Mouse (Mus musculus) WW6 (cell line): ENCODE results near the gene Clec2e.
"Not testable (repeated sequence)": the region's sequence is repeated elsewhere in the genome, so short reads cannot be mapped to it uniquely, and the experiment has no call there.

ENCODE experiments used
- DNase-seq: peaks from one replicate; pipeline ENCODE4 v3.0.0-alpha.2; 2013; ENCODE audit warnings: low read depth, low spot score

The Clec2e gene

DNA sequence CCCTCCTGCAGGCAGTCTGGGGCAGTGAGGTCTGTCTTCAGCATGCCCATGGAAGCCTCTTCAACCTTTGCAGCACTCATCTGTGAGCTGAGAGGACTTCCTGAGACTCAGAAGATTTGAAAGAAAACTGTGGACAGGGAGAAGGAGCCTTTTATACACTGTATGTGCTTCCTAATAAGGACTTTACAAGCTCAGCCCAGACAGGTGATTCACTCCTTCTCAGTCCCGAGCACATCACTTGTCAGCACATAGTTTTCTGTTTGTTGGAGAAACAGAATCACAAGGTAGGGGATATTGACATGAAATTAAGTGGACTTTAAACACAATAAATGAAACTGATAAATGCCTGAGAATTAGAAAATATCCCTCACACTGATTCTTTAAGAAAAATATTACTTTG lies at the start of gene Clec2e:
Clec2e (minus strand) TSS at position 120 of the 400 bp plus-strand sequence.
- DNase-seq: not testable (repeated sequence)

DNA sequence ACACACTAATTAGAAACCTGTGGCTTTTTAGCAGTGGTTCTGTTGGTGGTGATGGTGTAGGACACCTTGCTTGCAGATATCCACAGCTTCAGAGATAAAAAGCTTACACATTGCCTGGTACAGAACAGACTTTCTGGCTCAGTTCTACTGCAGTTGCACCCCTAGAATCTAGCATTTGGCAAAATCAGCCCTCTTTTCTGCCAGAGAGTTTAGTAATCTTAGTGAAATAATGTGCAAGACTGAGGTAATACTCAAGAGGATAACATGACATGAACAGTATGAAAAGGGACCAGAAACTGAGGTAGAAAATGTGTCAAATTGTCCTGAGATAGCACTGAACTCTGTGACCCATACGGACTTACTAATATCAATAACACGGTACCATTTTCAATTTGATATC lies 46.1 kb upstream of the Clec2e start:
- DNase-seq: no peak

DNA sequence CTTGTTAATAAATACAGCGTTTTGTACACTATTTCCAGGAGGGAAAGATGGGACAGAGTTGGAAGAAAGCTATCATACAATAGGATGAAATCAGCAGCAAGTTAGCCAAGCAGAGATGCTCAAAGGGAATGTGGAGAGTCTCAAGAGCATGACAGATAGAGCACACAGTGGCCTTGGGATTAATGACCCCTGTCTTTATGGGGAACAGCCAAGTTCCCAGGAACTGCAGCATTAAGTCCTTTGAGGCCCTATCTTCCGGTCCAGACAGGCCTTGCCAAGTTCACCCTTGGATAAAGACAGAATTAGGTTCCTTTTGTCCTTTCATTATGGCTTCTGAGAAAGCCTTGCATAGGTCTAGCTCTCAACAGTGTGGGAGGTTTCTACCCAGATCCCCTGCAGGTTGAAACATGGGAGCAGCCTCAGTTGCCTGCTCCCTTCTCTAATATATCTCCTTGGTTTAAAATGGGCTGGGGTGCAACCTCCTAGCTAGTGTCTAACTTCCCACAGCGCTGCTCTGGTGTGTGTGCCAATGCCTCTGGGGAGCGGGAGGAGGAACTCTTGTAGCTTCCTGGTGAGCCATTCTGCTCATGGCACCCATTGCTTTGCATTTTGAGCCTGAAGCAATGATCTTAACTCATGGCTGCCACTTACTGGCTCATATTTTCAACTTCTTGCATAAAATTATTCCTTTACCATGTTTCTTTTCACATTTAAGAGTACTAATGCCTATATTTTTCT lies 32.1 kb upstream of the Clec2e start:
- DNase-seq: no peak

DNA sequence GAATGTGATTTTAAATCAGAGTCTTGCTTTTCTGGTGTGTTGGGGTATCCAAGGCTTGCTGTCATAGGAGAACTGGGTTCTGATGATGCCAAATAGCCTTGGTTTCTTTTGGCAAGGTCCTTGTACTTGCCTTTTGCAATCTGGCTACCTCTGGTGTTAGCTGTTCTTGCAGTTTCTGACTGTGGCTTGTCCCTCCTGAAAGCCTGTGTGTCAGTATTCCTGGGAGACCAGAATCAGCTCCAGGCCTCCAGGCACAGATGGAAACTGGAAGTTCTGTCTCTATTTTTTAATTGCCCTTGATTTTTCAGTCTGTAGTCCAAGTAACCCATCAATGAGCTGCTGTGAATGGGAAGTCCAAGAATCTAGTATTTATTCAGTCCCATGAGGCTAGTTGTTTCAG lies 26.1 kb upstream of the Clec2e start:
- no peak for DNase-seq

DNA sequence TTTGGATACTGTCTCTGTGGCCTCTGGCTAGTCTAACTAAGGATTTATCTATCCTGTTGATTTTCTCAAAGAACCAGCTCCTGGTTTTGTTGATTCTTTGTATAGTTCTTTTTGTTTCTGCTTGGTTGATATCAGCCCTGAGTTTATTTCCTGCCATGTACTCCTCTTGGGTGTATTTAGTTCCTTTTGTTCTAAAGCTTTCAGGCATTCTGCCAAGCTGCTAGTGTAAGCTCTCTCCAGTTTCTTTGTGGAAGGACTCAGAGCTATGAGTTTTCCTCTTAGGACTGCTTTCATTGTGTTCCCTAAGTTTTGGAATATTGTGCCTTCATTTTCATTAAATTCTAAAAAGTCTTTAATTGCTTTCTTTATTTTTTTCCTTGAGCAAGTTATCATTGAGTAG lies 23.8 kb upstream of the Clec2e start:
- not testable (repeated sequence) for DNase-seq

DNA sequence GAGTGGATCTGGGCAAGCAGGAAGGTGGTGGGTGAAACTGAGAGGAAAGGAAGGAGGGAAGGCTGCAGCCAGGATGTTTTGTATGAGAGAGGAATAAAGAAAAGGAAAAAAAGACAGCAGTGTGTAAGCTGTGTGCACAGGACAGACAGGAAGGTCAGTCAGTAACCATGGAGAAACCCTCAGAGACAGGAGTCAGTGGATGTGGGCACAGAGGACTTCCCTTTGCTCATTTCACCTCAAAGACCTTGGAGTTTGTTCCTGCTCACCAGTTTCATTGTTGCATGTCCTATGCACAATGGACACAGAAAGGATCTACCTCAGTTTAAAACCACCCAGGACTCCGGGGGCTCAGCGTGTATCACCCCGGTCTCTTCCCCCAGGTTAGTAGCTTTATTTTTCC lies 15.5 kb upstream of the Clec2e start:
- no peak for DNase-seq

DNA sequence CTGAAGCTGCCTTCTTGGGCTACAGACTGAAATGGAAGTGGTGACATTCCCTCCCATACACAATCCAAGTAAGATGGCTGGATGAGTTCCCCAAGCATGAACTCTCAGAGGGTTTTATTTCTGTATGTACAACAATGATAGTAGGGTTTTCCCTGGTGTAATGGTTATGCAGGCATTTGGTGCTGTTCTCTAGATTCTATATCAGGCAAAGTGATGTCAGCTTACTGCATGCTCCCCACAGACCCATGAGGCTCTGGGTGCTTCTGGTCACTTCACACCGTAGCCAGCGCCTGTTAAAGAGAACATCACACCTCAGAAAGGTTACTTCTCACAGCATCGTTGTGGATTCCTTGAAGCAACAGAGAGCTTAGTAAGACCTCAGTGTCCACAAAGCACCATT lies 13.5 kb upstream of the Clec2e start:
- DNase-seq: not testable (repeated sequence)

DNA sequence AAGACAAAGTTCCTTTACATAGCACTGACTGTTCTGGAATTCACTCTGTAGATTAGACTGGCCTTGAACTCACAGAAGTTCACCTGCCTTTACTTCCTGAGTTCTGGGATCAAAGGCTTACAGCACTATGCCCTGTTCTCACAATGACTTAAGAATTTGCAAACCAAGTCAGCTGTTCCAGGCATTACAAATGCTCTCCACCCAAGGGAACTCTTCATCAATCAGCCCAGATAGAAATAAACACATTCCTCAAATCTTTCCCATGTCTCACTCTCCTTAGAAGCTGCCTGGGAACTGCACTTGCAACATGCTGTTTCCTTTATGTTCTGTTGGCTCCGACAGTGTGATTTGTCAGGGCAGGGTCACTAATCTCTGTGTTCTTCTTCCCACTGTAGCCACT lies 13.1 kb upstream of the Clec2e start:
- no peak for DNase-seq

DNA sequence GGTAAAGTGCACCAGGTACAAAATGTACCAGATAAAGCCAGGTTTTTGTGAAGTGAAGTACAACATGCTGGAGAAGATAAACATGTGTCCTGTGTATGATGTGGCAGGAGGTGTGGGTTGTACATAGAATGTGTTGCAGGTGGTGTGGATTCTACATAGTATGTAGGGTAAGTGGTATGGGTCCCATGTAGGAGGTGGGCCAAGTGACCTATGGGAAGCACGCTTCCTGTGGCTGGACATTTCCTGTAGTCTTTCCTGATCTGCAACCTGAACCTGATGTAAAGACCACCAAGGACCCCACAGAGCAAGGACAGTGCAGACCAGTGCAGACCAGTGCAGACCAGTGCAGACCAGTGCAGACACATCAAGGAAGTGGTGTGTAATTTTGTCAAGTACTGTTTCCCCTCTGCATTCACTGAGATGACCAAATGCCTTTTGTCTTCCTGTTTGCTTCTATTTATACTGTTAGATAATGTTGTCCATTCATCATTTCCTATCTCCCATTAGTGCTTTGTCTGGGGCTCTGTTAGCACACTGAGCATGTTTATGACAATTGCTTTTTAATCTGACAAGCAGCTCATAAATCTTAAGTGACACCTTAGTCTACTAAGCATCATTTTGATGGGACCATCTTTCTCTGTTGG lies 12.4 kb upstream of the Clec2e start:
- DNase-seq: no peak

DNA sequence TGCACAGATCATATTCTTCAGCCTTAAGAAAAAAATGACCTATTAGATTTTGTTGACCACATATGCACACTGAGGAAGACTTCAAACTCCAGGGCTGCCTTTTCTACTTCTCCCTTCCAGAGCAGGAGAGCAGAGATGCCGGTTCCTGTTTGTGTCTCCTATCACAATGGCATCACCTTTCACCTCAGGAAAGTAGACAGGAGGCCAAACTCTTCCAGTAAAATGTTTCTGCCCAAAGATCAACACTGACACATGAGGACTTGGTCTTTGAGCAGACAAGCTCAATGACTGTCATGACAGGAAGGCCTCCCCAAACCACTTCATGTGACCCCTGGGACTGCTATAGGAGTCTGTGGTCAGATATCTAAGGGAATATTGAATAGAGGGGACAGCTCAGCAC lies 11.8 kb upstream of the Clec2e start:
- no peak for DNase-seq

DNA sequence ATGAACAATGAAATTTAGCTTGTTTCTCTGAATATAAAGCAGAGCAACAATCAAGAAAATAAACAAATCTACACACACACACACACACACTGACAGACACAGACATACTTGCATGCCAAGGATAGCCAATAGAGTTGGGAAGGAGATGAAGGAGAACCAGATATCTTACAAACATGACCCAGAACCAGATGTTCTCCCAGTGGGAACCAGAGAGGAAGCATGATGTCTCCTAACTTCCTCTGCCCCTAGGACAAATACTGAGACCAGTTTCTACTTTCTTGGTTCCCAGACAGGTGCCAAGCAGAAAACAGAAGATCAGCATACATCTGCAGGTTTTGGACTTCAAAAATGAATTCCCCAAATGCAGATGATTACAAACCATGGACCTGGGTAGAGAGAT lies 7.2 kb upstream of the Clec2e start:
- DNase-seq: no peak

DNA sequence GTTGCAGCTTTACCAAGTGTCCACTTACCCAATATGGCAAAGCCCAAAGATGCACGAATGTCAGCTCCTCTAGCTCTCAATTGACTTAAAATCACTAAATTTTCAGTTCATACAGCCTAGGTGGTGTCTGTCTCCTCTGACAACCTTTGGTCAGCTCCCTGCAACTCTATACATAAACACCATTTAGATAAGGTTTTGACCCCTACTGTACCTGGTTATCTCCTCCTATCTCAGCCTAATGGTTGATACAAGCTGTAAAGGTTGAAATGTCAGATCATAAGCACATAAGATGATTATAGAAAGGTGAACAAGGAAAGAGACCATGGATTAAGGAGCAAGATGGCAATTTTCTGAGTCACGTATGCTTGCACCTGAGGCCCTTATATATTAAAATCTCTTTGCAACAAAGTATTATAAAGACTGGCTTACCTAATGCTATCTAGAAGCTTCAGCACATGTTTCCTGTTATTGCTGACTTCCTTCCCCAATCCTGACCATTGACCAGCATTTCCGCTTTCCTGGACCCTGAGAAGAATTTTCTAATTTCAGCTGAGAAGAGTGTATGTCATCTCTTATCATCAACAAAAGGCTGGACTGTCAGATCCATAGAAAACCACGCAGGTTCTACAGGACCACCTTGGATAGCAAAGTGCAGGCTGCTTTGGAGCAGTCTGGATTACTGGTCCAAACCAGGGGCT lies 2.3 kb upstream of the Clec2e start:
- no peak for DNase-seq

DNA sequence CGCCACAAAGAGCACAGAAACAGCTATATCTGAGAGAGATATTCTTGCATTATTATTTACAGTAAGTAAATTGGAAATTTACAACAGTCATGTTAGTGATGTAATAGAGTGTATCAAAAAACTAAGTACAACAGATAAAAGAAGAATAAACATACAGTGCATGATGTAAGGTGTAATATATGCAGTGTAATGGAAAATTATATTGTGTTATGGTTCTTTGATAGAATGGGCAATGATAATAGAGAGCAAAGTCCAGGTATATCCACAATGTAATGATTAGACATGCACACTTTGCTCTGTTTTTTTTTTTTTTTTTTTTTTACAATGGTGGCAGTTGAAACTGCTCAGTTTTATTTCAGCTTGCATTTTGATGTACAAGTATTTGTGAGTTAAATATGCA lies 891 bp upstream of the Clec2e start:
- DNase-seq: no peak

DNA sequence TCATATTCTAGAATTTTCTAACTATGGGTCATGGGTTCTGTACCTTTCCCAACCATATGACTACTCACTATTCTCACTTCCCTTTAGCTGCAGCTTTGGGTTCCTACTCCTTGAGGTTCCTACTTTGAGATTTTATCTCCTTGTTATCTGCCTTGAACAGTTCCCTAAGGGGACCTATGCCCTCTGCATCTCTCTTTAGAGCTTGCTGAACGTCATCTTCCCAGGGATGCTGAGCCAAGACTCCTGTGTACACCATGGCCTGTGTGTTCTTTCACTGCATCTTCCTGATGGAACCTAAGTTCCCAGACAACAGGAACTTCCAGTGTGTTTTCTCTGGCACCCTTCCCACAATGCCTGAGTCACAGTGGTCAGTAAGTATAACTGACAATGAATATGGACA lies 2.8 kb downstream of the Clec2e start:
- DNase-seq: no peak

DNA sequence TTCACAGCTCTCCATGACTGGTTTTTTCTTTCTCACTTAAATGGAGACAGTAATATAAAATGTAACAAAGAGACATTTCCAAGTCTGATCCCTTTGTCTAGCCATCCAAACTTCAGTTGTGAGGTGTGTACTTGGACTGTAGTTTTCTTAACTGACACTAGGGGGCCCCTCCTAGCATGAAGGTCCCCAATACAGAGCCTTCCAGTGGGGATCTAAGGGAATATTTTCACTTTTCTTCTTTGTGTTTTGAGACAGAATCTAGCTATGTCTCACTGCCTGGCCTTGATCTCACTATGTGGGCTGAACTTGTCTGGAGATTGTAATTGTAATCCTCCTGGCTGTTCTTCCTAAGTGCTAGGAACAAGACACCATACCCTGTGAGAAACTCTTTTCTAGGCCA lies 5.5 kb downstream of the Clec2e start:
- no peak for DNase-seq

DNA sequence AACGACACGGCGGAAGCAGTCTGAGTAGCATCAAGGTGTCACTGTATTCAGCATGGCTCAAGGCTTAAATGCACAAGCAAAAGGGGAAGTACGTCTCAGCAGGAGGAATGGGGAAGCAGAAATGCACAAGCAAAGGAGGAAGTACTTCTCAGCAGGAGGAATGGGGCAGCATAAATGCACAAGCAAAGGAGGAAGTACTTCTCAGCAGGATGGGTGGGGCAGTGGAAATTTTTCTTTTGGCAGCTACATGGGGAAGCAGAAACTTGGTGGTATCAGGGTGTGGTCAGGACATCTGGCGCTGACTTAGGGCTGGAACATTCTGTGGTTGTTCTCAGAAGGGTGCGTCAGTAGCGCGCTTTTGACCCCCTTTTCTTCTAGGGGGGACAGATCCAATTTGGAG lies 12.1 kb downstream of the Clec2e start:
- not testable (repeated sequence) for DNase-seq

DNA sequence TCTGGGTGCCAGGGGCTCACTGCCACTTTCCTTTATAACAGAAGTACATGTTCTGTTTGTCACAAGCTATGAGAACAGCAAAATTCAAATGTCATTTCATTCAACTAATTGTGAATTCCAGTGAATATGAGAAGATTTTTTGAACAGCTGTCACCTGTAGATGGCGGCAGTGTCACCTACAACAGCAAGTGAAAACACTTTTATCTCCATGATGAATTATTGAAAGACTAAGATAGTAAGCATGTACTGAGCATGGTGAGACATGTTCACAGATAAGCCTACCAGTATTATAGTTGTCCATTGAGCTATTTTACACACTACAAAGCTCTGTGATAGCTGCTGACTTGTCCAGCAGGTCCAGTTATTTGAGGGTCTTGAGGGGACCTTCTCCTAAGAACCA lies 12.6 kb downstream of the Clec2e start:
- no peak for DNase-seq

DNA sequence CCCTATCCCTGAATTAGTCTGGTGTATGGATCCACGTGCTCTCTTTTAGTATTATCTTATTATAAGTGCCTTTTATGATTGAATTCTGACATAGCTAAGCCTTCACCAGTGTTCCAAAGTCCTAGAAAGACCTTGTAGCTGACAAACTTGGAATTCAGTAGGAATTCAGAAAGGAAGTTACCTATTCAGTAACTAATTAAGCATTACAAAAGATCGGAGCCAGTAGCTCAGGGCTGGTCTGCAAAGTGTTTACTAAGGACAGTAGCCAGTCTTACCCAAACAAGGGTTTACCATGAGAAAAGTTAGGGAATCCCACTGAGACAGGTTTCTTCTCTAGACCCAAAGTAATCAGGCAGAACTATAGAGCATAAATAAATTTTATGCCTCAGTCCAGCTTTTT lies 14.7 kb downstream of the Clec2e start:
- not testable (repeated sequence) for DNase-seq

DNA sequence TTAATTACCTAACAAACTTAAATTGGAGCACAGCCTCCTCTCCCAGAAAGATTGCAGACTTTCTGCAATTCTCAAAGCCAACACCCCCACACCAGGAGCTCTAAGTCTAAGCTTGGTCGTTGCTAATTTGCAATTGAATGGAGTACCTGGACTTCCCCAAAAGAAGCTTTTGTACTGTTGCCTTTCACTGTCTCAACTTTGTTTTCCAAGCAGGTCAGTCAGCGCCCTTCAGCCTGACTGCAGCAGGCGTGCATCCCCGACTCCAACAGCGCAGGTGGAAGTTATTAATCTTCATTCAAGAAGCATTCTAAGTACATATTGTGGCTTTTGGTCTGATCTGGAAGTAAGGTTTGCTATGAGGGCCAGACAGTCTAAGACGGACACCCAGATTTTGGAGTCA lies 15.6 kb downstream of the Clec2e start:
- no peak for DNase-seq

DNA sequence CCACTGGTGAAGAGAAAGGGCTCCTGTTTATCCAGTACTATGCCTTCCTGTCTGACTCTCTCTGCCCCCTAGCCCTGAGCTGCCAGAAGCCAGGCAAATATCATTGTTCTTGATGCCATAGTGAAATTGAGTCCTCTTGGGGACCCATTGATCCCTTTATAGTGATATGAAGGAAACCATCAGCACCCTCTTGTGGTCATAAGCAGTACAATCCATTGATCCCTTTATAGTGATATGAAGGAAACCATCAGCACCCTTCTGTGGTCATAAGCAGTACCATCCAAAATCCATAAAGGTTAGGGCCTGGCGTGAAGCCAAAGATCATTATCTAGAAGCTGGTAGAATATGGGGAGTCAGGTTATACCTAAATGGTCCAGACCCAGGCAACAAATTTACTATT lies 33.7 kb downstream of the Clec2e start:
- DNase-seq: no peak

DNA sequence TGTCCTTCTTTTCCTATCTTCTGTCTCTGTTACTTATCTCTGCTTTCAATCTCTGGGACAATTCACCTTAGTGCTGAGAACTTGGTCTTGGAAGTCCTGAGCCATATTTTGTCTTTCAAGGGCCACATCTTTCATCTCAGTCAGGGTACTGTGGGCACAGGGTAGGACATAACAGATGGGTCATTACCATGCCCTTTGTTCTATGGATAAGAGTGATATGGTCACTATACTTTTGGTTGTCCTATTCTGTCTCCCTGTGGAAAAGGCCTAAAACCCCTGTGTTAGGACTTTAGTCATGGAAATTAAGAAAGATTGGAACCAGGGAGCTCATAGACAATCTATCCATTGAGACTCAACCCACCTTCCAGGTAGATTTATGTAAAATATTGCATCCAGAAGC lies 34.2 kb downstream of the Clec2e start:
- DNase-seq: no peak

DNA sequence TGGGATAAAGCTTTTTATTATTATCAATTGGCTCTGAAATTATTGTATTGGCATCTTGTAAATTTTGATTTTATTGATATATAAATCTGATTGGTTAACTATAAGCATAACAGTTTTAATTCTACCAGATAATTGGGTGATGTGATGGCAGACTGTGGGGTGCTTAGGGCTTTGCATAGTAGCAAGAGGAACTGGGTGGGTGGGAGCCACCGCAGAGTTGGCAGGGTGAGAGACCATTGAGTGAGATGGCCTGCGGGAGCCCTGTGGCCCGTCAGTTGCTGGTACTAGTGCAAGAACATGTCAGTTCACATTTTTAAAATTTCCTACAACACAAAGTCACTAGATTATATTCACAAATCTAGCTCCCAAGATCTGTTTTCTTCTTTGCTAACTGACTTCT lies 34.9 kb downstream of the Clec2e start:
- no peak for DNase-seq

DNA sequence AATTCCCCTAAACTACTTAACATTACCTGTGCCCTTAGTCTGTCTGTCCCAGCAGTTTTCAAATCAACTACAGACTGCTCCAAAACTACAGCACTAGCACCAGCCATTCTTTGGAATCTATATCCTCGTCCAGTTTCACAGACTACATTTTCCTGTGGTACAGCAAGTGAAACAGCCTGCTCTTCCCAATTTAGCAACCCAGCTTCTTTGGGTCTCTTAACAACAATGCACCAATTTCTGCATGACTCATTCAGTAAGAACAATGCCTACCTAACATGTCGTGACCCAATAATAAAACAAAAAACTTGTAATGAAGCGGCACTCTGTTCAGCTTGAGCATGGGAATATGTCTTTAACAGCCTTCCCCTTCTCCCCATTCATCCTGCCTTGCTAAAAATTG lies 35.3 kb downstream of the Clec2e start:
- DNase-seq: no peak
